Mouse (Mus musculus): Measurements from ENCODE around the gene Lrrc10b. TPM values are rescaled to one million over a fixed set of nuclear protein-coding genes. Genes with fewer than 3 reads are reported as not detected.

Lrrc10b gene
- total RNA-seq (2021): 1 to 10 TPM; 4.1 to 5.9 TPM
- long read RNA-seq, experiment 1, transcript Lrrc10b-201 (1 exons, 2,103 nt): major isoform, 11 of 11 reads
- long read RNA-seq, experiment 1, partial matches to known transcripts: 0 of 11 reads
- long read RNA-seq, experiment 1, other reads (novel, unspliced or antisense): 0 of 11 reads
- long read RNA-seq, experiment 2, transcript Lrrc10b-201 (1 exons, 2,103 nt): major isoform, 13 of 13 reads
- long read RNA-seq, experiment 2, partial matches to known transcripts: 0 of 13 reads
- long read RNA-seq, experiment 2, other reads (novel, unspliced or antisense): 0 of 13 reads

- DNase-seq (ENCODE audit: low spot score in 2 of 2): peak; percentile 39 to 40
Observed at GRCm38 (mm10) chr19:10456752-10457483, at the start of gene Lrrc10b. Gene Lrrc10b (minus strand): TSS chr19:10457473.

GRCm38 (mm10) chr19:10502571-10502970 is 45.3 kb upstream of the Lrrc10b start:
- DNase-seq (ENCODE audit: low spot score in 2 of 2): peak in 1 of 2 experiments; percentile 31

- DNase-seq (ENCODE audit: low spot score in 2 of 2): no peak
Observed at GRCm38 (mm10) chr19:10500581-10500980, 43.3 kb upstream of the Lrrc10b start.

GRCm38 (mm10) chr19:10497512-10498160 is 40.4 kb upstream of the Lrrc10b start:
- DNase-seq (ENCODE audit: low spot score in 2 of 2): no peak

GRCm38 (mm10) chr19:10496976-10497375 is 39.7 kb upstream of the Lrrc10b start:
- DNase-seq (ENCODE audit: low spot score in 2 of 2): no peak

- no peak for DNase-seq (ENCODE audit: low spot score in 2 of 2)
Observed at GRCm38 (mm10) chr19:10495670-10496069, 38.4 kb upstream of the Lrrc10b start.

GRCm38 (mm10) chr19:10486264-10486738 is 29.0 kb upstream of the Lrrc10b start:
- DNase-seq (ENCODE audit: low spot score in 2 of 2): peak in 1 of 2 experiments; percentile 33

GRCm38 (mm10) chr19:10482703-10483102 is 25.4 kb upstream of the Lrrc10b start, which contains the start of gene Ppp1r32:
Gene Ppp1r32 (minus strand): TSS chr19:10482928.
- DNase-seq (ENCODE audit: low spot score in 2 of 2): no peak

- no peak for DNase-seq (ENCODE audit: low spot score in 2 of 2)
Observed at GRCm38 (mm10) chr19:10479541-10479940, 22.3 kb upstream of the Lrrc10b start.

GRCm38 (mm10) chr19:10473779-10474178 is 16.5 kb upstream of the Lrrc10b start:
- no peak for DNase-seq (ENCODE audit: low spot score in 2 of 2)

- no peak for DNase-seq (ENCODE audit: low spot score in 2 of 2)
Observed at GRCm38 (mm10) chr19:10472958-10473357, 15.7 kb upstream of the Lrrc10b start.

GRCm38 (mm10) chr19:10469171-10469658 is 11.9 kb upstream of the Lrrc10b start:
- DNase-seq (ENCODE audit: low spot score in 2 of 2): no peak

GRCm38 (mm10) chr19:10464427-10464826 is 7.2 kb upstream of the Lrrc10b start:
- DNase-seq (ENCODE audit: low spot score in 2 of 2): no peak

GRCm38 (mm10) chr19:10461584-10461983 is 4.3 kb upstream of the Lrrc10b start:
- no peak for DNase-seq (ENCODE audit: low spot score in 2 of 2)

GRCm38 (mm10) chr19:10459907-10460306 is 2.6 kb upstream of the Lrrc10b start:
- DNase-seq (ENCODE audit: low spot score in 2 of 2): no peak

GRCm38 (mm10) chr19:10458096-10458495 is 823 bp upstream of the Lrrc10b start:
- DNase-seq (ENCODE audit: low spot score in 2 of 2): peak in 1 of 2 experiments; percentile 32

- DNase-seq (ENCODE audit: low spot score in 2 of 2): peak; percentile 54 to 58
Observed at GRCm38 (mm10) chr19:10457484-10457800, 169 bp upstream of the Lrrc10b start.

GRCm38 (mm10) chr19:10455437-10455806 is 1.9 kb downstream of the Lrrc10b start:
- DNase-seq (ENCODE audit: low spot score in 2 of 2): no peak

GRCm38 (mm10) chr19:10454718-10455436 is 2.4 kb downstream of the Lrrc10b start:
- no peak for DNase-seq (ENCODE audit: low spot score in 2 of 2)

- peak; percentile 63 to 66 for DNase-seq (ENCODE audit: low spot score in 2 of 2)
Observed at GRCm38 (mm10) chr19:10449708-10450107, 7.6 kb downstream of the Lrrc10b start.

- no peak for DNase-seq (ENCODE audit: low spot score in 2 of 2)
Observed at GRCm38 (mm10) chr19:10449190-10449589, 8.1 kb downstream of the Lrrc10b start.

Data from adrenal gland, adult 18-20 months (tissue).